Mouse (Mus musculus) kidney, adult 2 months (tissue): ENCODE measurements around the gene Ubald2.

Experiments used
- CTCF ChIP-seq: fragments of 200-500 bp; conservative IDR thresholded peaks from 2 replicates; pipeline ENCODE4 v1.5.1; 2011; ENCODE audit warnings: low read depth, mild to moderate bottlenecking, control low read depth, low read length, moderate library complexity, mixed read lengths; ENCODE audit not compliant: insufficient read depth, insufficient read length
- POLR2A ChIP-seq: fragments of 200-500 bp; IDR thresholded peaks from one replicate; pipeline ENCODE4 v1.6.1; 2011; ENCODE audit warnings: low read depth, low read length, control low read depth

DNA sequence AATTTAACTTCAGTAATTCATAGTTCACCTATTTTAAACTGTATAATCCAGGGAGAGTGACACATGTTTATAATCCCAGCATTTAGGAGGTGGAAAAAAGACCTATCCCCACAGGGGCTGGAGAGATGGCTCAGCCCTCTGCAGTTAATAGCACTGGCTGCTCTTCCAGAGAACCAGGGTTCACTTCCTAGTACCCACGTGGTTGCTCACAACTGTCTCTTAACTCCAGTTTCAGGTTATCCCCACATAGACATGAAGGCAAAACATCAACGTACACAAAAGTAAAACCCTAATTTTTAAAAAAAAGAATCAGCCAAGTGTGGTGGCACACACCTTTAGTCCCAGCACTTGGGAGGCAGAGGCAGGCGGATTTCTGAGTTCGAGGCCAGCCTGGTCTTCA, 28.3 kb upstream of the Ubald2 start:
- no peak for TF ChIP-seq CTCF
- no peak for TF ChIP-seq POLR2A
